Mouse (Mus musculus): ENCODE data around the gene Stard7. TPM values are rescaled to one million over a fixed set of nuclear protein-coding genes. Genes with fewer than 3 reads are reported as not detected.
A peak's percentile ranks its signal among the peaks of the same experiment; 100 is the strongest.

Stard7 gene
- polyA plus RNA-seq (2016; fragmentation: Nextera tagmentation; extraction: Ambion mirVana), result 97.1 and 110 TPM in 2 replicates

DNA sequence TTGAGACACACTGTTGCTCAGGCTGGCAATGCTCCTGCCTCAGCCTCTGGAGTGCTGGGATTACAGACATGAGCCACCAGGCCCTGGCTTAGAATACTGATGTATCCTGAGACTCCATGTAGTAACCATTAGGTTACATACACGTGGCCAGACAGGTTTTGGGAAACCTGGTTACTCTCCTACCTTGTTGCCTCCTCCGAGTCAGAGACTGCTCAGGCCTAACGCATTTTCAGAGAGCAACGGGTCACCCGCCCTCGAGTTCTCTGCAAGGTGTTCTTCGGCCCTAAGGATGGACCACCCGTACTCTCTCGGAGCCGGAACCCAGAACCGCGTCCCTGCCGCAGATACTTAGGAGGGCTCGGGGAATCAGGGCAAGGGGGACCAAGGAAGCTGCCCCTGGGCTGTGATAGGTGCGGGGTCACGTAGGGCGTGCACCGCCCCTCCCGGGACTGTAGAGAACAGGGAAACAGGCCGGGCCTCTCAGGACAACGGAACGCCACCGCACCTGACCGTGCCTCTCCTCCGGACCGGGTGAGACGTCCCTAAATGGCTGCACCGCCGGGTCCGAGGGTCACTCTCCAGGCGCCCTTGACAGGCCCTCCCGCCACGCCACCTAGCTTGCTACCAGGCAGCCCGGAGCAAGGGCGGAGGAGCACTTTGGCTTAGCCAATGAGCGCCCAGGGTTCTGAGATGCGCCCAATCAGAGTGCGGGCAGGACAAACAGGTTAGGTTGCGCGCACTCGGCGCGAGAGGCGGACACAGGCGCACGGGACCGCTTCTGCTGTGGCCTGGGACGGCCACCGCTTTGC lies at the start of gene Stard7:
TSS of gene Stard7 (plus strand) at position 728 of the 809 bp plus-strand sequence.
- Histone ChIP-seq H3K27me3 (ENCODE audit: insufficient read depth, poor library complexity, severe bottlenecking) (no peaks in the 10 kb centered on the region), H3K4me3 (peak within 1 kb of the TSS; percentile 97), H3K9me3 (no peaks in the 10 kb centered on the region), H3K27ac (peak within 1 kb of the TSS; percentile 98), H3K4me1 (peaks cover 16% of the 10 kb centered on the region), H3K36me3 (peaks cover 7% of the 10 kb centered on the region)
- WGBS, result under 1% methylated on average over 49 of the region's 49 CpGs
- peak; percentile 99 for DNase-seq (ENCODE audit: low spot score)

DNA sequence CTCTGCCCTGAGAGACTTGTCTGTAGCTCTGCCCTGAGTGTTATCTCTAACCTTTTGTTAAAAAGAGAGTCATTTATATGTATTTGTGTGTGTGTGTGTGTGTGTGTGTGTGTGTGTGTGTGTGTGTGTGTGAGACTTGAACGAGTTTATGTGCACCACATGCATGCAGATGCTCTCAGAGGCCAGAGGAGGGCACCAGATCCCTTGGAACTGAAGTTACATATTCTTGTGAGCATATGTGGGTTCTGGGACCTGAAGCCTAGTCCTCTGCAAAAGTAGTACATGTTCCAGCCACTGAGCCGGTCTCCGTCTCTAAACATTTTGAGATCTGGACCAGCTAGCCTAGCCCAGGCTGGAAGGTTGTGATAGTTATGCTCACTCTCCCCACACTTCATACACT lies 44.8 kb upstream of the Stard7 start:
- DNase-seq (ENCODE audit: low spot score), result no peak
- Histone ChIP-seq H3K4me1 (no peaks in the 10 kb centered on the region), H3K4me3 (no peak overlapping the region), H3K9me3 (no peaks in the 10 kb centered on the region), H3K27ac (no peak overlapping the region), H3K27me3 (ENCODE audit: insufficient read depth, poor library complexity, severe bottlenecking) (no peaks in the 10 kb centered on the region), H3K36me3 (peaks cover 100% of the 10 kb centered on the region)
- 98% methylated on average over 3 of the region's 3 CpGs for WGBS

DNA sequence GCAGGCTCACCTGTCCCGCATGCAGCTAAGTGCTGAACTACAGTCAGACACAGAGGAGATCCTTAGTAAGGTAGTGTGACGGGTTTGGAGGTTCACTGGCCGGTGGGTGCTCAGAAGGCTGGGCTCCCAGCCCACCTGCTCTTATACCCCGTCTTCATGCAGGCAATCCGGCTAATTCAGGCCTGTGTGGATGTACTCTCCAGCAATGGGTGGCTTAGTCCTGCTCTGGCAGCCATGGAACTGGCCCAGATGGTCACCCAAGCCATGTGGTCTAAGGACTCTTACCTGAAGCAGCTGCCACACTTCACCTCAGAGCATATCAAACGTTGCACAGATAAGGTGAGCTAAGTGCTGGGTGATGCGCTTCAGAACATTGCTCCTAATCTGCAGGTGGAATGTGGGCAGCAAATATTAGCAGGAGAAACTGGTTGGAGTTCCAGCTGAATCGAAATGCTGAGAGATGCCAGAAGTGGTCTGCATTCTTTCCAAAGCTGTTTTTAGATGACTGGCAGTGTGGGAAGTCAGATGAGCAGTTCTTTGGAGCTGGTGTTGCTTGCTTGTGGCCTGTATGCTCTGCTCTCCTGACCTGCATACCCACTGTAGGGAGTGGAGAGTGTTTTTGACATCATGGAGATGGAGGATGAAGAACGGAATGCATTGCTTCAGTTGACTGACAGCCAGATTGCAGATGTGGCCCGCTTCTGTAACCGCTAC lies 32.0 kb upstream of the Stard7 start:
- Histone ChIP-seq H3K4me3 (no peak overlapping the region), H3K36me3 (peaks cover 99% of the 10 kb centered on the region), H3K27me3 (ENCODE audit: insufficient read depth, poor library complexity, severe bottlenecking) (no peaks in the 10 kb centered on the region), H3K27ac (no peak overlapping the region), H3K9me3 (no peaks in the 10 kb centered on the region), H3K4me1 (no peaks in the 10 kb centered on the region)
- 82% methylated on average over 11 of the region's 11 CpGs for WGBS
- DNase-seq (ENCODE audit: low spot score), result no peak

DNA sequence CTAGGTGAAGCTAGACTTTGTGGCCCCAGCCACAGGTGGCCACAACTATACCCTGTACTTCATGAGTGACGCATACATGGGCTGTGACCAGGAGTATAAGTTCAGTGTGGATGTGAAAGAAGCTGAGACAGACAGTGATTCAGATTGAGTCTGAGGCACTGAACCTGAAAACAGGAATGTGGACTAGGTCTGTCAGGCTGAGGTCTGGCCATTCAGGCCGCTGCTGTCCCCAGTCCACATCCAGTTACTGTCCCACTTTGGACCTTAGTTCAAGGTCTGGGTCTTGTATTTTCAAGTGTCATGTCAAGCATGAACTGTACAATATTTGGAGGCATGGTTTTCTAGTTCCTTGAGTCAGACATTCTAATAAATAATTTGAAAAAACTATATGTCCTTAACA lies 30.0 kb upstream of the Stard7 start:
- Histone ChIP-seq H3K36me3 (peaks cover 98% of the 10 kb centered on the region), H3K4me3 (no peak overlapping the region), H3K4me1 (no peaks in the 10 kb centered on the region), H3K27ac (no peak overlapping the region), H3K27me3 (ENCODE audit: insufficient read depth, poor library complexity, severe bottlenecking) (no peaks in the 10 kb centered on the region), H3K9me3 (no peaks in the 10 kb centered on the region)
- WGBS, result 98% methylated on average over 2 of the region's 2 CpGs
- no peak for DNase-seq (ENCODE audit: low spot score)

DNA sequence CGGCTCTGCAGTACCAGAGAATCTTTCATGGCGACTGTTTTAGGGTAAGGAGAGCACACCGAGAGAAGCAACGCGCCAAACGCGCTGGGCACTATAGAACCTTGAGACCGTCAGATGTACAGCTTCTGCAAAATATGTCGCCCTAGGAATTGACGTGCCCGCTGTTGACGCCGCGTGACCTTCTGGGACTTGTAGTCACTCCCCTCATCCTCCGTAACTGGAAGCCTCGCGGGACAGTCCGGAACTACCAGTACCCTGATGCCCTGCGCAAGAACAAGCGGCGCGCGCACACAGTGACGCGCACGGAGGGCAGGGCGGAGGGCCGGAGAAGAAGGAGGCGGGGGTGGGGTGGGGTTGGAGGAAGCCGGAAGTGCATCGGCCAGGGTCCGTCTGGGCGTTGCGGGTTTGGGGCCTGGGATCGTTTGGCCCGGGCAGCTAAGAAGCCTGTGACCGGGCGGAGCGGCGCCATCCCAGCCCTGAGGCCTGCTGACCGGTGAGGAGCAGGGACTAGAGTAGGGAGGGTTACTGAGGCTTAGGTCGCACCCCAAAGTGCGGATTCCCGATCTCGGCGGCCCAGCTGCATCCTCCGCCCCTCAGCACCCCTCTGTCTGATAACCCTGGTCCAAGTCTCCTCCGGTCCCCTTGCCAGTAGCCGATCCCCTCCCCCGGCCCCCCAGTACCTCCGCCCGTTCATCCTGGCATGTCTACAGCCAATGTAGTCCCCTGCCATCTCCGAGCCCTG lies 22.3 kb upstream of the Stard7 start, which contains the start of the genes Ciao1 and Tmem127:
TSS of gene Ciao1 (minus strand) at position 225 of the 742 bp plus-strand sequence.
TSS of gene Tmem127 (plus strand) at position 317 of the 742 bp plus-strand sequence.
- H3K27me3 ChIP-seq (ENCODE audit: insufficient read depth, poor library complexity, severe bottlenecking), result no peaks in the 10 kb centered on the region
- H3K9me3 ChIP-seq, result no peaks in the 10 kb centered on the region
- H3K4me3 ChIP-seq, result peak within 1 kb of the TSS; percentile 90
- under 1% methylated on average over 53 of the region's 53 CpGs for WGBS
- peak; percentile 99 for DNase-seq (ENCODE audit: low spot score)
- peak within 1 kb of the TSS; percentile 86 for H3K27ac ChIP-seq
- peaks cover 40% of the 10 kb centered on the region for H3K4me1 ChIP-seq
- H3K36me3 ChIP-seq, result peaks cover 40% of the 10 kb centered on the region

- H3K36me3 ChIP-seq, result peaks cover 33% of the 10 kb centered on the region
- no peaks in the 10 kb centered on the region for H3K9me3 ChIP-seq
- no peaks in the 10 kb centered on the region for H3K27me3 ChIP-seq (ENCODE audit: insufficient read depth, poor library complexity, severe bottlenecking)
- H3K27ac ChIP-seq, result peak overlapping the region; percentile 86
- WGBS, result under 1% methylated on average over 39 of the region's 39 CpGs
- peak overlapping the region; percentile 90 for H3K4me3 ChIP-seq
- peak; percentile 82 for DNase-seq (ENCODE audit: low spot score)
- H3K4me1 ChIP-seq, result peaks cover 40% of the 10 kb centered on the region
Observed at GRCm38 (mm10) chr2:127248334-127249004, 21.5 kb upstream of the Stard7 start.

DNA sequence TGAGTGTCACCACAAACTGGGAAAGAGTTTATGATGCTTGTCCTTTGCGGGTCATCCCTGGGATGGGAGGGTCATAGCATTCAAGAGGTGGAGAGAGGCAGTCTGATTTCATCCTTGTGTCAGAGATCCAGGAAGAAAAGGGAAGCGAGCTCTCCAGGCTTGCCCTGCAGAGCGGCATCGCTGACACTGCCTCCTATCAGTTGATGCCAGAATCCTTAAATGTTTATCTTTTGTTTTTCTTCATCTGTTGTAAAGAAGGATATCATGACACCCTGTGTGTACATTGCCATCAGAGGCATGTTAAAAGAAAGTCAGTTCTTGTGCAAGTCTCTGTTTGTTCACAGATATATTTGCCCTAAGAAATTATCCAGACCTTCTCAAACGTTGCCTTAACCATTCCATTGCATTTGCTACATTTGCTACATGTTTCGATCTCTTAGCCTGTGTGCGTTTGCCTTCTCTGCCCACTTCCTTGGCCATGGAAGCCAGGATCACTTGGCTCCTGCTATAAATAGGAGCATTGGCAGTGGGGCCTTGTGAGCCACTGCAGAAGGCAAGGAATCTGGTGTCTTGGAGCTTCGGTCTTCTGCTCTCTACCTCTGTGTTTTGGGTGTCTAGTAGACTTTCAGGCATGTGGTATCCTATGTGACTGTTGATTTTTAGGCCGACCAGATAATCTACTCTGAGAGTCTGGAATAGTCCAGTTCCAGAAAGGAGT lies 19.6 kb upstream of the Stard7 start:
- peaks cover 14% of the 10 kb centered on the region for H3K36me3 ChIP-seq
- no peak overlapping the region for H3K4me3 ChIP-seq
- no peak for DNase-seq (ENCODE audit: low spot score)
- WGBS, result 85% methylated on average over 9 of the region's 9 CpGs
- no peak overlapping the region for H3K27ac ChIP-seq
- H3K27me3 ChIP-seq (ENCODE audit: insufficient read depth, poor library complexity, severe bottlenecking), result no peaks in the 10 kb centered on the region
- H3K9me3 ChIP-seq, result no peaks in the 10 kb centered on the region
- peaks cover 42% of the 10 kb centered on the region for H3K4me1 ChIP-seq

DNA sequence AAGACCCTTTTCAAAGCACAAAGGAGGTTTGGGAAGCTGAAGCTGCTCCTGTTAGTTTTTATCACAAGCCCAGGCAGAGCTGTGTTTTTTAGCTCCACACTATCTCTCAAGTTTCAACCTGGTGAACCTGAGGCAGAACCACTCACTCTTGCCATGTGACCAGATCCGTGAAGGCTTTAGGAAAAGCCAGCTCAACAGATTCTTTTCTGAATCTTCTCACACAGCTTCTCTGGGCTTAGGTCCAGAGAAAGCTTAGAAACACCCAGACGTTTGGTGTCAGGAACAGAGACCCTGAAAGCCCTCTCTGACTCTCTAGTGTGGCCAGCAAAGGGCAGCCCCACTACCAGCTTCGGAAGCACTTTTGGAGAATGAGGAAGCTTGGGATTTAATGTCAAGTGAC lies 18.6 kb upstream of the Stard7 start:
- no peak for DNase-seq (ENCODE audit: low spot score)
- peaks cover 41% of the 10 kb centered on the region for H3K4me1 ChIP-seq
- no peaks in the 10 kb centered on the region for H3K27me3 ChIP-seq (ENCODE audit: insufficient read depth, poor library complexity, severe bottlenecking)
- 80% methylated on average over 3 of the region's 3 CpGs for WGBS
- H3K4me3 ChIP-seq, result no peak overlapping the region
- peak overlapping the region; percentile 68; the same call in 1 of the 2 replicates for H3K27ac ChIP-seq
- H3K9me3 ChIP-seq, result no peaks in the 10 kb centered on the region
- peaks cover 12% of the 10 kb centered on the region for H3K36me3 ChIP-seq

DNA sequence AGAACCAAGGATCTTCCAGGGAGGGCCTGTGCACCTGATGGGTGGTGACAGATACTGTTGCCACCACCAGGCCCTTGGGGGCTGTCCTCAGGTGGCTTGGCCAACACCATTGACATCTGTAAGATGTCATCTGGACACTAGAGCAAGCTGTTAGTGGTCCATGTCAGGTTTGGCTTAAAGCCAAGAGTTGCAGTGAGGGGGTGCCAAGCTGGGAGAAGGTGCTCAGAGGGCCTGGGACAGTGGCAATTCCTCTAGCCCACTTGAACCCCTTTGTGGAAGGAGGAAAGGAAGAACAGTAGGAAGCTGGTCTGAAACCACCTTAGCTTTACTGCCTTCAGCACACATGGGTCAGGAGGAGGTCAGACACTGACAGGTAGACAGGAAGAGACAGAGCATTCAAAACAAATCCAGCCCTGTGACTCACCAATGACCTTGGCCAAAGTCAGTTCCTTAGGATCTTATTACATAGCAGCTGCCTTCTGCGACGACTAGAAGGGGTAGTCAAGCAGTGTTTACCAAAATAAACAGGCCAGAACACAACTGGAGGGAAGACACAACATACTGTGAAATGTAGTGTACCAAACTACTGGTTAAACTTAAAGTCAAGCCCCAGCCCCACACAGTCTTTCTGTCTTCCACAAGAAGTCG lies 18.0 kb upstream of the Stard7 start:
- WGBS, result 50% methylated on average over 3 of the region's 3 CpGs
- H3K9me3 ChIP-seq, result no peaks in the 10 kb centered on the region
- no peak overlapping the region for H3K4me3 ChIP-seq
- DNase-seq (ENCODE audit: low spot score), result no peak
- H3K4me1 ChIP-seq, result peaks cover 35% of the 10 kb centered on the region
- peak overlapping the region; percentile 68; the same call in 1 of the 2 replicates for H3K27ac ChIP-seq
- no peaks in the 10 kb centered on the region for H3K27me3 ChIP-seq (ENCODE audit: insufficient read depth, poor library complexity, severe bottlenecking)
- H3K36me3 ChIP-seq, result peaks cover 17% of the 10 kb centered on the region

GRCm38 (mm10) chr2:127252787-127253186 lies 17.2 kb upstream of the Stard7 start:
- no peak for DNase-seq (ENCODE audit: low spot score)
- H3K4me3 ChIP-seq, result no peak overlapping the region
- WGBS, result 76% methylated on average over 5 of the region's 5 CpGs
- H3K27me3 ChIP-seq (ENCODE audit: insufficient read depth, poor library complexity, severe bottlenecking), result no peaks in the 10 kb centered on the region
- no peaks in the 10 kb centered on the region for H3K9me3 ChIP-seq
- peaks cover 34% of the 10 kb centered on the region for H3K4me1 ChIP-seq
- no peak overlapping the region for H3K27ac ChIP-seq
- peaks cover 24% of the 10 kb centered on the region for H3K36me3 ChIP-seq

DNA sequence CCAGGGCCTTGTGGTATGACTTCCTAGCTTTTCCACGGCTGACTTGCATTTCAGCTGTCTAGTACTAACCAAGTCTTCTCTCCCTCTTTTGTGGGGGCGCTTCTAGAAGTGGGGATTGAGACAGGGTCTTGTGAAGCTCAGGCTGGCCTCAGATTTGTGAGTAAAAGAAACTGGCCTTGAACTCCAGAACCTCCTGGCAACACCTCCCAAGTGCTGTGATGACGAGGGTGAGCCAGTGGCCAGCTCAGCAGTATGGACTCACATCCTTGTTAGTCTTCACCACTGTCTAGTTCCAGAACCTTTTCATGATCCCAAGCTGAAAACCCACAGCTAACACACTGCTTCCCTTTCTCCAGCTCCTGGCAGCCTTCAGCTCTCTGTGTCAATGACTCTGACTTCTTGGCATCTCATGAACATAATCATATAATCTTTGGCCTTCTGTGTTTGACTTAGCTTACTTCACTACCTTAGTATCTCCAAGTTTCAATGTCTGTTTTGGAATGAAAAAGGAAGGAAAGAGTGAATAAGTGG lies 15.3 kb upstream of the Stard7 start:
- Histone ChIP-seq H3K4me1 (peaks cover 23% of the 10 kb centered on the region), H3K27ac (no peak overlapping the region), H3K9me3 (no peaks in the 10 kb centered on the region), H3K27me3 (ENCODE audit: insufficient read depth, poor library complexity, severe bottlenecking) (no peaks in the 10 kb centered on the region), H3K4me3 (no peak overlapping the region), H3K36me3 (peaks cover 43% of the 10 kb centered on the region)
- WGBS, result 69% methylated on average over 3 of the region's 3 CpGs
- DNase-seq (ENCODE audit: low spot score), result no peak
